Mouse (Mus musculus) cortical plate, adult 2 months (tissue): ENCODE data around the gene Pctp. TPM values are rescaled to one million over a fixed set of nuclear protein-coding genes. Genes with fewer than 3 reads are reported as not detected.
A peak's percentile ranks its signal among the peaks of the same experiment; 100 is the strongest.

Experiments used
- H3K27ac ChIP-seq: fragments of 200-500 bp; 2 replicates; pipeline ENCODE4 v1.5.1; 2012; ENCODE audit warnings: low read length, control low read depth, inconsistent platforms; ENCODE audit not compliant: insufficient read depth
- H3K4me1 ChIP-seq: fragments of 200-500 bp; 2 replicates; pipeline ENCODE4 v1.6.1; 2011; ENCODE audit warnings: low read length; ENCODE audit not compliant: control insufficient read depth, insufficient read depth
- H3K4me3 ChIP-seq: fragments of 200-500 bp; 2 replicates; pipeline ENCODE4 v1.5.1; 2011; ENCODE audit warnings: mild to moderate bottlenecking, low read length, control low read depth; ENCODE audit not compliant: insufficient read depth
- CTCF ChIP-seq: fragments of 200-500 bp; IDR thresholded peaks from 2 replicates; pipeline ENCODE4 v1.5.1; 2011; ENCODE audit warnings: mild to moderate bottlenecking, control low read depth, low read length; ENCODE audit not compliant: insufficient read depth; ENCODE audit errors: extremely low read depth
- POLR2A ChIP-seq: fragments of 200-500 bp; IDR thresholded peaks from 2 replicates; pipeline ENCODE4 v1.6.1; 2011; ENCODE audit warnings: mild to moderate bottlenecking, low read length, control low read depth; ENCODE audit not compliant: insufficient read depth; ENCODE audit errors: extremely low read depth
- polyA plus RNA-seq: library from polyadenylated mRNA; depleted of rRNA; stranded (reverse); fragments of >200 nt; gene quantifications from 2 replicates; pipeline ENCODE4 v1.2.3, GENCODE M21; 2012

Pctp gene
- polyA plus RNA-seq, 1 experiment, result 1.6 TPM

GRCm38 (mm10) chr11:89996856-89997255 is 5.8 kb downstream of the Pctp start:
- TF ChIP-seq POLR2A, result no peak
- no peak for TF ChIP-seq CTCF
- Histone ChIP-seq H3K27ac (no peak overlapping the region), H3K4me1 (no peaks in the 10 kb centered on the region), H3K4me3 (no peak overlapping the region)

GRCm38 (mm10) chr11:89996406-89996805 is 6.3 kb downstream of the Pctp start:
- no peak overlapping the region for H3K4me3 ChIP-seq
- no peaks in the 10 kb centered on the region for H3K4me1 ChIP-seq
- TF ChIP-seq POLR2A (no peak), CTCF (no peak)
- no peak overlapping the region for H3K27ac ChIP-seq

GRCm38 (mm10) chr11:89995596-89995995 is 7.1 kb downstream of the Pctp start:
- no peak for TF ChIP-seq POLR2A
- TF ChIP-seq CTCF, result no peak
- no peak overlapping the region for H3K4me3 ChIP-seq
- H3K27ac ChIP-seq, result no peak overlapping the region
- H3K4me1 ChIP-seq, result no peaks in the 10 kb centered on the region

- TF ChIP-seq CTCF (no peak), POLR2A (no peak)
- H3K4me3 ChIP-seq, result no peak overlapping the region
- H3K4me1 ChIP-seq, result no peaks in the 10 kb centered on the region
- H3K27ac ChIP-seq, result no peak overlapping the region
Observed at GRCm38 (mm10) chr11:89994706-89995105, 8.0 kb downstream of the Pctp start.

- H3K4me1 ChIP-seq, result no peaks in the 10 kb centered on the region
- no peak for TF ChIP-seq CTCF
- no peak for TF ChIP-seq POLR2A
Observed at GRCm38 (mm10) chr11:89991661-89992060, 11.0 kb downstream of the Pctp start.

GRCm38 (mm10) chr11:89988936-89989589 is 13.6 kb downstream of the Pctp start:
- Histone ChIP-seq H3K4me1 (no peaks in the 10 kb centered on the region), H3K27ac (no peak overlapping the region), H3K4me3 (no peak overlapping the region)
- TF ChIP-seq CTCF, result peak; percentile 96
- TF ChIP-seq POLR2A, result no peak

More at GRCm38 (mm10) chr11:89991661-89992060, 11.0 kb downstream of the Pctp start:
- Histone ChIP-seq H3K4me3 (no peak overlapping the region), H3K27ac (no peak overlapping the region)

- H3K27ac ChIP-seq, result no peak overlapping the region
- H3K4me3 ChIP-seq, result no peak overlapping the region
- no peak for TF ChIP-seq POLR2A
- TF ChIP-seq CTCF, result no peak
- no peaks in the 10 kb centered on the region for H3K4me1 ChIP-seq
Observed at GRCm38 (mm10) chr11:89986516-89986915, 16.2 kb downstream of the Pctp start.

GRCm38 (mm10) chr11:89985200-89986187 is 17.2 kb downstream of the Pctp start:
- H3K4me1 ChIP-seq, result no peaks in the 10 kb centered on the region
- H3K4me3 ChIP-seq, result no peak overlapping the region
- TF ChIP-seq CTCF (no peak), POLR2A (no peak)
- no peak overlapping the region for H3K27ac ChIP-seq

- no peak overlapping the region for H3K4me3 ChIP-seq
- H3K4me1 ChIP-seq, result no peaks in the 10 kb centered on the region
- no peak overlapping the region for H3K27ac ChIP-seq
- TF ChIP-seq POLR2A, result no peak
- no peak for TF ChIP-seq CTCF
Observed at GRCm38 (mm10) chr11:89984436-89984835, 18.3 kb downstream of the Pctp start.
